ENCODE assay signal across 25 mouse cellular contexts in the genomic region with DNA sequence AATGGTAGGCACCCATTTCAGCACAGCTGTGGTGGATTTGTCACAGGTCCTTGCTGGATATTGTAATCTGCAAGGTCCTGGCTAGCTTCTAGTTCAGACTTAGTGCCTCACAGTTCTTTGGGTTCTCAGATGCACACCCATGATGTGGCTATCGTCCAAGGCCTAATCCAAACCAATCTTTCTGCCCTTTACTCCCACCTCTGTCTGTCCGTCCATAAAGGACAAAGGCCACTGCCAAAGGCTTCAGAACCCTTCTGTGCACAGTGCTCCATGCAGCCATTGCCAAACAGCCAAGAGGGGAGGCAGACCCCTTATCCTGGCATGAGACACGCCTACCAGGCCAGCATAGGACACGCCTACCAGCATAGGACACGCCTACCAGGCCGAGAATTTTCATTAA. TPM values are rescaled to one million over a fixed set of nuclear protein-coding genes. Genes with fewer than 3 reads are reported as not detected.
DNase-seq lines count a peak whose midpoint lies in the region; ATAC-seq and TF ChIP-seq lines count a peak whose summit lies in the region.
"Had no signal": no experiment of that assay in that cellular context is flagged by ENCODE, and none has a peak within 500 bp of the region (broad histone marks: within the 10 kb centered on the region; RNA-seq: fewer than 3 reads in every experiment).

No protein-coding gene starts in this region.

- DNase-seq in cerebellum, adult 11-12 months = peak; percentile 6
- peak; percentile 27 to 46 for DNase-seq in kidney, adult 8-10 months
- DNase-seq in adipocyte (ENCODE audit: low spot score) = peak; percentile 23
- DNase-seq in yolk sac, embryonic 10.5 days (ENCODE audit: low spot score) = peak; percentile 13
- no peak for DNase-seq in lung, adult 2 months
- DNase-seq: adrenal gland, postnatal 10 days; B cell, adult 2 months; cerebellum, adult 18-20 months; cerebellum, adult 9-11 months; cerebellum, postnatal 36 days; gastrocnemius, adult 2 months; gastrocnemius, postnatal 25 days had no signal

- ATAC-seq in cerebellum, adult (ENCODE audit: insufficient number of reproducible peaks, low FRiP score, low TSS enrichment) = no peak
- no peak for ATAC-seq in kidney, embryonic 16.5 days (ENCODE audit: low FRiP score, low TSS enrichment)
- ATAC-seq: CD4-positive, CD25-positive, alpha-beta regulatory T cell, adult 4 months; forebrain, embryonic 16.5 days had no signal

- no peak for TF ChIP-seq POLR2A in lung, adult 2 months (IDR thresholded peaks at IDR 0.05; ENCODE audit: borderline replicate concordance, extremely low read depth, low read depth, low read length)

- H3K4me3 ChIP-seq in kidney, embryonic 16.5 days (ENCODE audit: low read length) = no peak overlapping the region
- no peak overlapping the region for H3K4me3 ChIP-seq in lung, adult 2 months (replicated peaks; ENCODE audit: extremely low read depth, low read depth, low read length)
- H3K4me3 ChIP-seq: embryonic facial prominence, embryonic 13.5 days; forebrain, embryonic 12.5 days; gastrocnemius, adult 2 months; heart, embryonic 12.5 days; hindbrain, embryonic 10.5 days; hindbrain, embryonic 15.5 days had no signal

- no peaks in the 10 kb centered on the region for H3K9me3 ChIP-seq in kidney, embryonic 16.5 days (ENCODE audit: low read length)
- H3K9me3 ChIP-seq: embryonic facial prominence, embryonic 13.5 days; forebrain, embryonic 12.5 days; G1E; heart, embryonic 12.5 days; hindbrain, embryonic 10.5 days; hindbrain, embryonic 15.5 days had no signal

- 42% methylated on average over 6 of the region's 6 CpGs for WGBS in kidney, embryonic 16.5 days
- 37% methylated on average over 6 of the region's 6 CpGs for WGBS in lung, adult 2 months

- no peak overlapping the region for H3K9ac ChIP-seq in kidney, embryonic 16.5 days (replicated peaks; ENCODE audit: low read length)
- H3K9ac ChIP-seq: embryonic facial prominence, embryonic 13.5 days; forebrain, embryonic 12.5 days; heart, embryonic 12.5 days; hindbrain, embryonic 15.5 days had no signal

- no peaks in the 10 kb centered on the region for H3K27me3 ChIP-seq in kidney, embryonic 16.5 days (ENCODE audit: insufficient read depth, low read length)
- H3K27me3 ChIP-seq: embryonic facial prominence, embryonic 13.5 days; forebrain, embryonic 12.5 days; hindbrain, embryonic 15.5 days had no signal

- TF ChIP-seq CTCF in lung, adult 2 months (IDR thresholded peaks at IDR 0.05; ENCODE audit: insufficient read depth, low read length) = no peak

- no peaks in the 10 kb centered on the region; the same call in 1 of the 2 replicates for H3K4me1 ChIP-seq in kidney, embryonic 16.5 days (ENCODE audit: insufficient read depth, low read length)
- peaks cover 6% of the 10 kb centered on the region; the same call in 1 of the 2 replicates for H3K4me1 ChIP-seq in lung, adult 2 months (ENCODE audit: control insufficient read depth, insufficient read depth, low read length)
- H3K4me1 ChIP-seq: heart, embryonic 12.5 days had no signal

- no peaks in the 10 kb centered on the region for H3K36me3 ChIP-seq in kidney, embryonic 16.5 days (ENCODE audit: insufficient read depth, low read length)
- H3K36me3 ChIP-seq: embryonic facial prominence, embryonic 13.5 days; forebrain, embryonic 12.5 days; heart, embryonic 12.5 days; hindbrain, embryonic 10.5 days; hindbrain, embryonic 15.5 days had no signal

- H3K27ac ChIP-seq in kidney, embryonic 16.5 days (ENCODE audit: low read length) = no peak overlapping the region
- H3K27ac ChIP-seq: embryonic facial prominence, embryonic 13.5 days; forebrain, embryonic 12.5 days; gastrocnemius, adult 2 months; hindbrain, embryonic 10.5 days; hindbrain, embryonic 15.5 days had no signal

- no peak overlapping the region for H3K4me2 ChIP-seq in kidney, embryonic 16.5 days (replicated peaks; ENCODE audit: low read depth, low read length)
- H3K4me2 ChIP-seq: embryonic facial prominence, embryonic 13.5 days; forebrain, embryonic 12.5 days; heart, embryonic 12.5 days; hindbrain, embryonic 15.5 days had no signal

RNA-seq across cellular contexts. Expression of gene Oas1c, which starts 3.1 kb away (rescaled TPM):
- polyA plus RNA-seq in kidney, embryonic 16.5 days (2015; fragmentation: Nextera tagmentation; extraction: Ambion mirVana) = 0.32 and 0.44 TPM in 2 replicates
- 2.7 and 4.6 TPM in 2 replicates for polyA plus RNA-seq in lung, adult 2 months (2012; rRNA removed)

RNA-seq across cellular contexts. Expression of gene Oas1e, which starts 13.8 kb away (rescaled TPM):
- not detected in 2 replicates for polyA plus RNA-seq in kidney, embryonic 16.5 days (2015; fragmentation: Nextera tagmentation; extraction: Ambion mirVana)
- 0.06 TPM in 1 of 2 replicates, not detected in the other for polyA plus RNA-seq in lung, adult 2 months (2012; rRNA removed)
- polyA plus RNA-seq: CD4-positive, CD25-positive, alpha-beta regulatory T cell, adult 4 months; embryonic facial prominence, embryonic 13.5 days; forebrain, embryonic 12.5 days; forebrain, embryonic 16.5 days; frontal cortex, adult 2 months; G1E; heart, embryonic 12.5 days; heart, embryonic 16.5 days; hindbrain, embryonic 10.5 days had no signal

RNA-seq across cellular contexts. Expression of gene Oas3, which starts 31.7 kb away (rescaled TPM):
- 0.09 and 0.11 TPM in 2 replicates for polyA plus RNA-seq in kidney, embryonic 16.5 days (2015; fragmentation: Nextera tagmentation; extraction: Ambion mirVana)
- 1.6 and 1.7 TPM in 2 replicates for polyA plus RNA-seq in lung, adult 2 months (2012; rRNA removed)

RNA-seq across cellular contexts. Expression of gene Oas1f, which starts 38.0 kb away (rescaled TPM):
- polyA plus RNA-seq in kidney, embryonic 16.5 days (2015; fragmentation: Nextera tagmentation; extraction: Ambion mirVana) = 0.21 TPM in 1 of 2 replicates, not detected in the other
- not detected in 2 replicates for polyA plus RNA-seq in lung, adult 2 months (2012; rRNA removed)
- polyA plus RNA-seq: brain, embryonic 14.5 days; CD4-positive, CD25-positive, alpha-beta regulatory T cell, adult 4 months; embryonic facial prominence, embryonic 13.5 days; forebrain, embryonic 12.5 days; forebrain, embryonic 16.5 days; frontal cortex, adult 2 months; G1E; heart, embryonic 12.5 days; hindbrain, embryonic 10.5 days; hindbrain, embryonic 15.5 days had no signal

RNA-seq across cellular contexts. Expression of gene Oas1h, which starts 52.0 kb away (rescaled TPM):
- polyA plus RNA-seq in kidney, embryonic 16.5 days (2015; fragmentation: Nextera tagmentation; extraction: Ambion mirVana) = not detected in 2 replicates
- not detected in 2 replicates for polyA plus RNA-seq in lung, adult 2 months (2012; rRNA removed)
- polyA plus RNA-seq: brain, embryonic 14.5 days; CD4-positive, CD25-positive, alpha-beta regulatory T cell, adult 4 months; embryonic facial prominence, embryonic 13.5 days; forebrain, embryonic 12.5 days; forebrain, embryonic 16.5 days; frontal cortex, adult 2 months; G1E; heart, embryonic 12.5 days; heart, embryonic 16.5 days; hindbrain, embryonic 10.5 days; hindbrain, embryonic 15.5 days had no signal
